Mouse (Mus musculus): ENCODE results near the gene Gm20481. TPM values are rescaled to one million over a fixed set of nuclear protein-coding genes. Genes with fewer than 3 reads are reported as not detected.
"Not testable (repeated sequence)": the region's sequence is repeated elsewhere in the genome, so short reads cannot be mapped to it uniquely, and the experiment has no call there.

The Gm20481 gene
- polyA plus RNA-seq, 1 experiment from 2014 or later, result not detected

- Histone ChIP-seq H3K9ac (replicated peaks) (no peak overlapping the region), H3K36me3 (no peaks in the 10 kb centered on the region), H3K4me1 (peaks cover 7% of the 10 kb centered on the region; the same call in 1 of the 2 replicates), H3K27me3 (peaks cover 15% of the 10 kb centered on the region; the same call in 1 of the 2 replicates), H3K9me3 (no peaks in the 10 kb centered on the region), H3K4me2 (replicated peaks) (no peak overlapping the region), H3K4me3 (no peak overlapping the region), H3K27ac (replicated peaks) (no peak overlapping the region)
- no peak for ATAC-seq (replicated peaks)
- whole genome bisulfite sequencing, result 60% methylated on average over 1 of the region's 1 CpGs
These were observed 6.9 kb upstream of the Gm20481 start for GRCm38 (mm10) chr17:34962841-34963240.

- Histone ChIP-seq H3K4me3 (no peak overlapping the region), H3K27me3 (peaks cover 31% of the 10 kb centered on the region; the same call in 1 of the 2 replicates), H3K9ac (replicated peaks) (no peak overlapping the region; the same call in 1 of the 2 replicates), H3K36me3 (no peaks in the 10 kb centered on the region), H3K27ac (replicated peaks) (no peak overlapping the region), H3K4me1 (peaks cover 3% of the 10 kb centered on the region; the same call in 1 of the 2 replicates), H3K9me3 (no peaks in the 10 kb centered on the region), H3K4me2 (replicated peaks) (no peak overlapping the region)
- 10% methylated on average over 1 of the region's 1 CpGs for WGBS
- no peak for ATAC-seq (replicated peaks)
These were observed 5.1 kb upstream of the Gm20481 start for GRCm38 (mm10) chr17:34964640-34965049.

- H3K4me1 ChIP-seq, result no peaks in the 10 kb centered on the region
- no peaks in the 10 kb centered on the region for H3K9me3 ChIP-seq
- H3K9ac ChIP-seq (replicated peaks), result no peak overlapping the region
- no peak overlapping the region for H3K4me2 ChIP-seq (replicated peaks)
- 79% methylated on average over 5 of the region's 5 CpGs for WGBS
- ATAC-seq (replicated peaks), result no peak
- H3K27me3 ChIP-seq, result peaks cover 28% of the 10 kb centered on the region; the same call in 1 of the 2 replicates
- no peak overlapping the region for H3K4me3 ChIP-seq
- H3K36me3 ChIP-seq, result no peaks in the 10 kb centered on the region
- H3K27ac ChIP-seq (replicated peaks), result no peak overlapping the region
These were observed 4.1 kb upstream of the Gm20481 start for GRCm38 (mm10) chr17:34965627-34966026.

GRCm38 (mm10) chr17:34970850-34971249 lies 1.1 kb downstream of the Gm20481 start:
- not testable (repeated sequence) for H3K4me1 ChIP-seq; H3K36me3 ChIP-seq; H3K9me3 ChIP-seq; ATAC-seq (replicated peaks); H3K27ac ChIP-seq (replicated peaks); H3K9ac ChIP-seq (replicated peaks); H3K4me2 ChIP-seq (replicated peaks); H3K4me3 ChIP-seq
- WGBS, result 42% methylated on average over 23 of the region's 37 CpGs
- H3K27me3 ChIP-seq, result peaks cover 23% of the 10 kb centered on the region; the same call in 1 of the 2 replicates

- H3K4me3 ChIP-seq, result peak overlapping the region; percentile 44
- 0 out of 2 replicates have a peak overlapping the region, but pooled peaks have one; percentile 30 for H3K9ac ChIP-seq (replicated peaks)
- ATAC-seq (replicated peaks), result not testable (repeated sequence)
These were observed 2.0 kb downstream of the Gm20481 start for GRCm38 (mm10) chr17:34971694-34972068.

GRCm38 (mm10) chr17:34972069-34972749 lies 2.5 kb downstream of the Gm20481 start, which contains the start of the genes Hspa1a and Hspa1l:
Hspa1a (minus strand) TSS chr17:34972156.
Hspa1l (plus strand) TSS chr17:34972703.
- WGBS, result under 1% methylated on average over 30 of the region's 33 CpGs
- peak within 1 kb of the TSS; percentile 83 for H3K4me2 ChIP-seq (replicated peaks)

More at GRCm38 (mm10) chr17:34971694-34972068, 2.0 kb downstream of the Gm20481 start:
- not testable (repeated sequence) for H3K36me3 ChIP-seq; H3K4me1 ChIP-seq; H3K27ac ChIP-seq (replicated peaks); H3K9me3 ChIP-seq
- peak overlapping the region; percentile 83 for H3K4me2 ChIP-seq (replicated peaks)
- H3K27me3 ChIP-seq, result peaks cover 23% of the 10 kb centered on the region; the same call in 1 of the 2 replicates
- 0% methylated on average over 31 of the region's 43 CpGs for WGBS

GRCm38 (mm10) chr17:34975581-34976492 lies 6.1 kb downstream of the Gm20481 start:
- Histone ChIP-seq H3K9me3 (no peaks in the 10 kb centered on the region), H3K9ac (replicated peaks) (no peak overlapping the region), H3K4me3 (no peak overlapping the region), H3K4me1 (peaks cover 14% of the 10 kb centered on the region), H3K36me3 (no peaks in the 10 kb centered on the region), H3K27me3 (no peaks in the 10 kb centered on the region), H3K27ac (replicated peaks) (no peak overlapping the region), H3K4me2 (replicated peaks) (no peak overlapping the region)
- no peak for ATAC-seq (replicated peaks)
- WGBS, result 90% methylated on average over 3 of the region's 3 CpGs

More at GRCm38 (mm10) chr17:34972069-34972749, 2.5 kb downstream of the Gm20481 start, which contains the start of the genes Hspa1a and Hspa1l:
- ATAC-seq (replicated peaks), result peak; percentile 92
- H3K4me1 ChIP-seq; H3K27ac ChIP-seq (replicated peaks); H3K36me3 ChIP-seq; H3K9me3 ChIP-seq: not testable (repeated sequence)
- peaks cover 23% of the 10 kb centered on the region; the same call in 1 of the 2 replicates for H3K27me3 ChIP-seq
- H3K4me3 ChIP-seq, result peak within 1 kb of the TSS; percentile 44
- H3K9ac ChIP-seq (replicated peaks), result 0 out of 2 replicates have a peak within 1 kb of the TSS, but pooled peaks have one; percentile 30

- H3K36me3 ChIP-seq, result no peaks in the 10 kb centered on the region
- H3K9me3 ChIP-seq, result no peaks in the 10 kb centered on the region
- ATAC-seq (replicated peaks), result no peak
- no peak overlapping the region for H3K9ac ChIP-seq (replicated peaks)
- WGBS, result 94% methylated on average over 20 of the region's 20 CpGs
- peaks cover 20% of the 10 kb centered on the region for H3K4me1 ChIP-seq
- H3K4me2 ChIP-seq (replicated peaks), result no peak overlapping the region
- no peaks in the 10 kb centered on the region for H3K27me3 ChIP-seq
- H3K27ac ChIP-seq (replicated peaks), result no peak overlapping the region
- no peak overlapping the region for H3K4me3 ChIP-seq
These were observed 7.3 kb downstream of the Gm20481 start for GRCm38 (mm10) chr17:34977000-34977399.

GRCm38 (mm10) chr17:34978239-34978638 lies 8.5 kb downstream of the Gm20481 start:
- H3K4me2 ChIP-seq (replicated peaks), result no peak overlapping the region
- H3K4me3 ChIP-seq, result no peak overlapping the region
- H3K9me3 ChIP-seq, result no peaks in the 10 kb centered on the region
- ATAC-seq (replicated peaks), result no peak
- H3K27me3 ChIP-seq, result no peaks in the 10 kb centered on the region
- H3K4me1 ChIP-seq, result peaks cover 24% of the 10 kb centered on the region
- H3K27ac ChIP-seq (replicated peaks), result no peak overlapping the region
- no peaks in the 10 kb centered on the region for H3K36me3 ChIP-seq
- no peak overlapping the region for H3K9ac ChIP-seq (replicated peaks)
- 90% methylated on average over 27 of the region's 27 CpGs for WGBS

- Histone ChIP-seq H3K27me3 (no peaks in the 10 kb centered on the region), H3K36me3 (no peaks in the 10 kb centered on the region), H3K4me1 (peaks cover 24% of the 10 kb centered on the region), H3K4me2 (replicated peaks) (no peak overlapping the region), H3K9ac (replicated peaks) (no peak overlapping the region), H3K27ac (replicated peaks) (no peak overlapping the region), H3K4me3 (no peak overlapping the region), H3K9me3 (no peaks in the 10 kb centered on the region)
- ATAC-seq (replicated peaks), result no peak
- 92% methylated on average over 4 of the region's 4 CpGs for WGBS
These were observed 9.9 kb downstream of the Gm20481 start for GRCm38 (mm10) chr17:34979631-34980030.

GRCm38 (mm10) chr17:34980655-34981054 lies 10.9 kb downstream of the Gm20481 start:
- Histone ChIP-seq H3K4me3 (peak overlapping the region; percentile 94), H3K4me2 (replicated peaks) (peak overlapping the region; percentile 79), H3K27ac (replicated peaks) (peak overlapping the region; percentile 99; the same call in 1 of the 2 replicates), H3K36me3 (peaks cover 8% of the 10 kb centered on the region), H3K9me3 (no peaks in the 10 kb centered on the region), H3K27me3 (no peaks in the 10 kb centered on the region), H3K9ac (replicated peaks) (peak overlapping the region; percentile 96), H3K4me1 (peaks cover 24% of the 10 kb centered on the region)
- ATAC-seq (replicated peaks), result no peak
- WGBS, result 15% methylated on average over 2 of the region's 2 CpGs
